Mouse (Mus musculus) G1E (cell line): ENCODE data around the gene Fkbp5. TPM values are rescaled to one million over a fixed set of nuclear protein-coding genes. Genes with fewer than 3 reads are reported as not detected.

Experiments
- ATAC-seq: 2 replicates; pipeline ENCODE4 v1.8.0; 2016; ENCODE audit warnings: mild to moderate bottlenecking; ENCODE audit not compliant: insufficient number of reproducible peaks, poor library complexity, low FRiP score, severe bottlenecking; ENCODE audit errors: extremely low read depth
- DNase-seq: peaks from one replicate; pipeline ENCODE4 v3.0.0; 2012; ENCODE audit warnings: low spot score
- H3K27me3 ChIP-seq: 2 replicates; pipeline ENCODE4 v1.6.1; 2012; ENCODE audit warnings: mild to moderate bottlenecking, low read length, inconsistent platforms; ENCODE audit not compliant: insufficient read depth
- H3K36me3 ChIP-seq: replicated peaks from 2 replicates; pipeline ENCODE3; 2012; ENCODE audit warnings: mild to moderate bottlenecking, inconsistent platforms
- H3K4me1 ChIP-seq: 2 replicates; pipeline ENCODE4 v1.6.1; 2012; ENCODE audit warnings: low read depth, low read length, inconsistent platforms, mixed read lengths; ENCODE audit not compliant: insufficient read depth
- H3K4me3 ChIP-seq: 2 replicates; pipeline ENCODE4 v1.5.1; 2012; ENCODE audit warnings: low read depth, mild to moderate bottlenecking, inconsistent platforms, low read length, moderate library complexity, mixed read lengths
- H3K9me3 ChIP-seq: replicated peaks from 2 replicates; pipeline ENCODE4 v1.6.1; 2012; ENCODE audit warnings: inconsistent platforms
- CTCF ChIP-seq: IDR thresholded peaks from 2 replicates; pipeline ENCODE4 v1.5.1; 2012; ENCODE audit warnings: low read depth, low read length, inconsistent platforms, mixed read lengths
- GATA1 ChIP-seq: IDR thresholded peaks from 2 replicates; pipeline ENCODE4 v1.6.1; 2012; ENCODE audit warnings: borderline replicate concordance, low read length, inconsistent platforms, mixed read lengths
- GATA2 ChIP-seq: IDR thresholded peaks from 2 replicates; pipeline ENCODE4 v1.6.1; 2012; ENCODE audit warnings: low read depth, low read length, inconsistent platforms, borderline replicate concordance
- POLR2AphosphoS5 ChIP-seq: IDR thresholded peaks from 2 replicates; pipeline ENCODE4 v1.6.1; 2012; ENCODE audit warnings: low read depth, low read length, inconsistent platforms; ENCODE audit not compliant: insufficient replicate concordance
- TAL1 ChIP-seq: conservative IDR thresholded peaks from 2 replicates; pipeline ENCODE4 v1.6.1; 2012; ENCODE audit warnings: low read depth, low read length, inconsistent platforms, mixed read lengths
- polyA plus RNA-seq: library from polyadenylated mRNA; stranded (reverse); fragments of >175 nt; gene quantifications from 2 replicates; pipeline ENCODE4 v1.2.3, GENCODE M21; 2012
- total RNA-seq, 2 experiments: library from RNA; stranded (forward) in 1 of 2; stranded (reverse) in 1 of 2; fragments of 200-1000 nt in 1 of 2; fragments of >200 nt in 1 of 2; fragmentation: Nextera tagmentation in 1 of 2; gene quantifications; 2 replicates each; pipeline ENCODE4 v1.2.3; 2014 to 2017

Fkbp5 gene
- total and polyA plus RNA-seq, 3 experiments, result 11.7 to 36.6 (median 18.5) TPM

- TF ChIP-seq TAL1, result no peak
- Histone ChIP-seq H3K36me3 (no peaks in the 10 kb centered on the region), H3K4me3 (no peak overlapping the region), H3K9me3 (no peaks in the 10 kb centered on the region), H3K4me1 (peaks cover 6% of the 10 kb centered on the region), H3K27me3 (peaks cover 26% of the 10 kb centered on the region)
- DNase-seq (no peak), ATAC-seq (no peak)
These were observed 15.2 kb upstream of the Fkbp5 start for GRCm38 (mm10) chr17:28532557-28532956.

DNA sequence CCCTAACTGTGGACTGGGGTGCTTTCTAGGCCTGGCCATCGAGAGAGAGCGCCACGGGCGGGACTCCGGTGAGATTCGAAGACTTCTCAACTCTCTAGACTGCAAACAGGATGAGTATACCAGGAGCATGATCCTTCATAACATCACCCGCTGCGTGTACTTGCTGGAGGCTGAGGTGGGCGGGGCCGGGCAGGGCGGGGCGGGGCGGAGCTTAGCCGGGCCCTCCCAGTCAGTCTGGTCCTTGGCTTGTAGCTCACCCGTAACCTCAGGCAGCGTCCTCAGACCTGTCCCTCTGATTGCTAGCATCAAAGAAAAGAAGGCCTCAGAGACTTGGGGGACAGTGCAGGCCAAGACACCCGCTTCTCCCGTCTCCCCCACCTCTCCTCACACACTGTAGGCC lies 14.6 kb upstream of the Fkbp5 start:
- TF ChIP-seq POLR2AphosphoS5 (no peak), TAL1 (no peak)
- Histone ChIP-seq H3K4me1 (peaks cover 12% of the 10 kb centered on the region), H3K9me3 (no peaks in the 10 kb centered on the region), H3K36me3 (no peaks in the 10 kb centered on the region), H3K4me3 (no peak overlapping the region), H3K27me3 (peaks cover 28% of the 10 kb centered on the region)
- ATAC-seq (no peak), DNase-seq (no peak)

GRCm38 (mm10) chr17:28530506-28530905 lies 13.2 kb upstream of the Fkbp5 start, which contains the start of gene Armc12:
Gene Armc12, plus strand, starts transcription at chr17:28530806.
- Histone ChIP-seq H3K27me3 (peaks cover 28% of the 10 kb centered on the region), H3K9me3 (no peaks in the 10 kb centered on the region), H3K36me3 (no peaks in the 10 kb centered on the region), H3K4me1 (peaks cover 14% of the 10 kb centered on the region), H3K4me3 (no peak within 1 kb of the TSS)
- TF ChIP-seq CTCF (no peak), GATA1 (no peak), GATA2 (no peak), POLR2AphosphoS5 (no peak), TAL1 (no peak)
- no peak for DNase-seq
- no peak for ATAC-seq

DNA sequence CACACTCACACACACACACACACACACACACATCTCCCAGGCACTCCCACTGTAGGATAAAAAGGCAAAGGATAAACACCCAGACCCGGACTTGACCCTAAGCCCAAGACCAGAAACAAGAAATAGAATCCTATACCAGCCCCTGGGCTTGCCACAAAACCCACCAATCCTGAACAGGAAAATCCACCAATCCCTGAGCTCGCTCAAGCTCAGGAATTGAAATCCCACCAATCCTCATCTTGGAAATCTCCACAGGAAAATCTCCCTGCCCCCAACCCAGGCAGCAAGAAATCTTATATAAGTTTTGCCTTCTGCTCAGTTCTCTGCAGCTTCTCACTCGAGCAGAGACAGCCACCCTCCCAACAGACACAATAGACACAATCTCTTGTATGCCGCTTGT lies 11.8 kb upstream of the Fkbp5 start:
- TF ChIP-seq POLR2AphosphoS5, result no peak
- TF ChIP-seq GATA1, result no peak
- TF ChIP-seq GATA2, result no peak
- TF ChIP-seq CTCF, result no peak
- TF ChIP-seq TAL1, result no peak
- ATAC-seq, result no peak
- peaks cover 5% of the 10 kb centered on the region for H3K36me3 ChIP-seq
- peaks cover 24% of the 10 kb centered on the region for H3K4me1 ChIP-seq
- DNase-seq, result no peak
- H3K4me3 ChIP-seq, result no peak overlapping the region
- H3K27me3 ChIP-seq, result peaks cover 28% of the 10 kb centered on the region
- H3K9me3 ChIP-seq, result no peaks in the 10 kb centered on the region

DNA sequence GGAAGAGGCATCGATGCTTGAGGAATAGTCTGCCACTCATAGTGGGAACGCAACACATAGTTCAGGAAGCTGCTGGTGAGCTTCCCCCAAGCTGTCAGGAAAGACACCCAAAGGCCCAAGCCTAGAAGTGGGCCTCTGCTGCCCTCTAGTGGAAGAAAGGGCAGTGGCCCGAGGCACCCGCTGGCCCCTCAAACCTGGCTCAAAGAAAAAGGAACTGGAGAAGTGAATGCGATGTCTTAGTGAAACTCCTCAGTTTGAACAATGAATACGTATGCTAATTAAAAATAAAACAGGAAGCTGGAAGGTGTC lies 10.7 kb upstream of the Fkbp5 start:
- Histone ChIP-seq H3K27me3 (peaks cover 32% of the 10 kb centered on the region), H3K36me3 (peaks cover 7% of the 10 kb centered on the region), H3K4me3 (no peak overlapping the region), H3K9me3 (no peaks in the 10 kb centered on the region), H3K4me1 (peaks cover 34% of the 10 kb centered on the region)
- TF ChIP-seq GATA2 (no peak), CTCF (peak; percentile 89)
- ATAC-seq (no peak; the same call in 1 of the 2 replicates), DNase-seq (peak; percentile 80)

DNA sequence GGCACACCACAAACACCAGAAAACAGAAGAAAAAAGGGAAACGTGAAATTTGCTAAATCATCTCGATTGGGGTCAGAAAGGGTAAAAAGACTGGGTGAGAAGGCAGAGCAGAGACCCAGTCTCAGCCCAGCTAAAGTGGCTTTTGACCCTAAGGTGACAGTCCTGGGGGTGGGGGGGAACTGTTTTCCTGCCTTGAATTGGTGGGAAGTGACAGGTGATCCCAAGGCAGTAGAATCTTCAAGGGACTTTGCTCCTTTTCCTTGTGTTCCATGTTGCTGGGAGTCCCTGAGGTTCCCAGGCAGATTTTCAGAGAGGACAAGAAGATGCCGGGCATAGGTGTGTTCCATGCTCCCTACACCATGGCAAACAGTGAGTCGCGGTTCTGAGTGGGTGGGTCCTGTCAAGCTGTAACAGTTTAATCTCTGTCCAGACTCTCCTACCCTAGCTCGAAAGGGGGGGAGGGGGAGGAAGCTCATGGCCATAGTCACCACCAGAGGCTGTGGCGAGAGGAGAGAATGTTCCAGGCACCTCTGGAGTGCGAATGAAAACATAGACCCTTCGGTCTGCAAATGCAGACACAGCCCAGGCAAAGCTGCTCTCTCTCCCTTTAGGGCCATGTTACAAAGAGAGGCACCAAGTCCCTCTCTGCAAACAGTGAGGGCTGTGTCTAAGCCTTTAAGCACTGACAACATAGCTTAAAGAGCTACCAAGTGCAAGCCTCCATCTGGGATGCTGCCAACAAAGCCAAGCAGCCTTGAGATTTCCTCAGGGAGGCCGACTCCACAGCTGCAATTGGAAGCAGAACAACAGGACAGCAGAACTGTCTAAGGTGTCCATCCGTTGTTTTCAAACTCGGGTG lies 10.1 kb upstream of the Fkbp5 start:
- Histone ChIP-seq H3K4me1 (peaks cover 40% of the 10 kb centered on the region), H3K4me3 (no peak overlapping the region), H3K9me3 (no peaks in the 10 kb centered on the region), H3K27me3 (peaks cover 38% of the 10 kb centered on the region), H3K36me3 (peaks cover 7% of the 10 kb centered on the region)
- DNase-seq, result no peak
- ATAC-seq, result no peak
- no peak for TF ChIP-seq CTCF
- no peak for TF ChIP-seq POLR2AphosphoS5
- no peak for TF ChIP-seq GATA1
- TF ChIP-seq GATA2, result no peak
- TF ChIP-seq TAL1, result no peak

DNA sequence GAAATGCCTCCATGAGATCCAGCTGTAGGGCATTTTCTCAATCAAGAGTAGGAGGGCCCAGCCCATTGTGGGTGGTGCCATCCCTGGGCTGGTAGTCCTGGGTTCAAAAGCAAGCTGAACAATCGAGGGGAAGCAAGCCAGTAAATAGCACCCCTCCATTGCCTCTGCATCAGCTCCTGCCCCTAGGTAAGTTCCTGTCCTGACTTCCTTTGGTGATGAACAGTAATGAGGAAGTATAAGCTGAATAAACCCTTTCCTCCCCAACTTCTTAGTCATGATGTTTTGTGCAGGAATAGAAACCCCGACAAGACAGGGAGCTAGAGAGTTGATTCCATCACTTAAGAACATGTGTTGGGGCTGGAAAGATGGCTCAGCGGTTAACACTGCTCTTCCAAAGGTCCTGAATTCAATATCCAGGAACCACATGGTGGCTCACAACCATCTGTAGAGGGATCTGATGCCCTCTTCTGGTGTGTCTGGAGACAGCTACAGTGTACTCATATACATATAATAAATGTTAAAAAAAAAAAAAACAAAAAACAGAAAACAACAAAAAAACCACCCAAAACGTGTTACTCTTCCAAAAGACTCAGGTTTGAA lies 7.6 kb upstream of the Fkbp5 start:
- TF ChIP-seq TAL1 (no peak), CTCF (no peak), GATA2 (no peak), GATA1 (no peak)
- no peak for ATAC-seq
- H3K27me3 ChIP-seq, result peaks cover 42% of the 10 kb centered on the region
- no peaks in the 10 kb centered on the region for H3K9me3 ChIP-seq
- H3K36me3 ChIP-seq, result peaks cover 7% of the 10 kb centered on the region
- peaks cover 44% of the 10 kb centered on the region for H3K4me1 ChIP-seq
- no peak for DNase-seq
- H3K4me3 ChIP-seq, result no peak overlapping the region
